Mouse (Mus musculus) liver, embryonic 16.5 days (tissue): ENCODE results near the gene Sh3bp5. TPM values are rescaled to one million over a fixed set of nuclear protein-coding genes. Genes with fewer than 3 reads are reported as not detected.

Experiments
- ATAC-seq: fragments of 200-750 bp; cut with Nextera tagmentation; 2 replicates; pipeline ENCODE4 v1.8.0; 2017; ENCODE audit warnings: low read depth, mild to moderate bottlenecking, moderate number of reproducible peaks, moderate library complexity
- H3K27ac ChIP-seq: fragments of 300-500 bp; sonication (generic); 2 replicates; pipeline ENCODE4 v1.5.1; 2014; ENCODE audit warnings: mild to moderate bottlenecking, low read length
- H3K27me3 ChIP-seq: fragments of 300-500 bp; sonication (generic); 2 replicates; pipeline ENCODE4 v1.6.1; 2014; ENCODE audit warnings: low read depth, low read length, mixed read lengths; ENCODE audit not compliant: control insufficient read depth, insufficient read depth
- H3K36me3 ChIP-seq: fragments of 300-500 bp; sonication (generic); 2 replicates; pipeline ENCODE4 v1.6.1; 2014; ENCODE audit warnings: mild to moderate bottlenecking; ENCODE audit not compliant: control insufficient read depth, insufficient read depth
- H3K4me1 ChIP-seq: fragments of 300-500 bp; sonication (generic); 2 replicates; pipeline ENCODE4 v1.6.1; 2014; ENCODE audit warnings: low read depth, low read length, mixed read lengths; ENCODE audit not compliant: control insufficient read depth
- H3K4me2 ChIP-seq: fragments of 300-500 bp; sonication (generic); 2 replicates; pipeline ENCODE4 v1.6.1; 2014; ENCODE audit warnings: low read depth, low read length, mixed read lengths
- H3K4me3 ChIP-seq: fragments of 300-500 bp; sonication (generic); 2 replicates; pipeline ENCODE4 v1.5.1; 2014; ENCODE audit warnings: low read depth, mild to moderate bottlenecking, low read length
- H3K9ac ChIP-seq: fragments of 300-500 bp; sonication (generic); 2 replicates; pipeline ENCODE4 v1.6.1; 2014; ENCODE audit warnings: low read depth, low read length
- H3K9me3 ChIP-seq: fragments of 300-500 bp; sonication (generic); replicated peaks from 2 replicates; pipeline ENCODE4 v1.6.1; 2016; ENCODE audit warnings: low read length; ENCODE audit not compliant: control insufficient read depth
- WGBS: fragments of 180-500 bp; shearing (Covaris S2); extraction: QIAGEN DNeasy Blood & Tissue Kit; methylation state at CpG from one replicate; pipeline ENCODE4 v1.1.7; 2014; ENCODE audit not compliant: insufficient replicate concordance; 5-methylcytosine and 5-hydroxymethylcytosine counted together
- polyA plus RNA-seq: library from polyadenylated mRNA; unstranded; fragments of >200 nt; fragmentation: Nextera tagmentation; extraction: Ambion mirVana; gene quantifications from 2 replicates; pipeline ENCODE4 v1.2.1, GENCODE M21; 2015

The Sh3bp5 gene
- polyA plus RNA-seq, 1 experiment from 2014 or later = 22.1 TPM

DNA sequence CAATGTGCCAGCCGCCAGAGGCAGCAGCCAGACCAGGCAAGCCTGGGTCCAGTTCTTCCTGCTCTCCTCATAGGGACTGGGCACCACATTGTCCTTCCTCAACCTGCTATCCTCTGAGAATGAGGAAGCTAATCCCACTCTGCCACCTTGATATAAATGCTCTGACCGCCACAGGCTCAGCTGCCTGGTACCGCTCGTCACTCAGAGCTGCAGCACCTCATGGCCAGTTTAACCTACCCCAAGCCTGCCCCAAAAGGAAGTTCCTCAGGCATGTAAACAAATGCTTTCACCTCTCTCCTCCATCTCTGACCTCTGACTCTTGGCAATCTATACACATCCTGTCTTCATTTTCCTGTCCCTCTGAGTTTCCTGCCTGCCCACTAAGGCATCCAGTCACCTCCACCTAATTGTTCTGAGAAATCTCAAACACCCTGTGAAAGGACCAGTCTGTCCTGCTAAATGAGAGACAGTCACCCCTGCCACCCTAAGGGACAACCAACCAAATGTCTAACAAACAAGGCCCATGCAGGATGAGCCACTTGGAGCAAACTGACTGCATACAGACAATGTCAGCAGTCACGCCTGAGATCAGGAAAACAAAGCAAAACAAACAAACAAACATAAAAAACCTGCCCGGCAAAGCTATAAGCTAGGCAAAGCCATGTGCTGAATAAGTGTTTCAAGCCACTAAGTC, 27.8 kb downstream of the Sh3bp5 start:
- ATAC-seq = peak; percentile 20; the same call in 1 of the 2 replicates

DNA sequence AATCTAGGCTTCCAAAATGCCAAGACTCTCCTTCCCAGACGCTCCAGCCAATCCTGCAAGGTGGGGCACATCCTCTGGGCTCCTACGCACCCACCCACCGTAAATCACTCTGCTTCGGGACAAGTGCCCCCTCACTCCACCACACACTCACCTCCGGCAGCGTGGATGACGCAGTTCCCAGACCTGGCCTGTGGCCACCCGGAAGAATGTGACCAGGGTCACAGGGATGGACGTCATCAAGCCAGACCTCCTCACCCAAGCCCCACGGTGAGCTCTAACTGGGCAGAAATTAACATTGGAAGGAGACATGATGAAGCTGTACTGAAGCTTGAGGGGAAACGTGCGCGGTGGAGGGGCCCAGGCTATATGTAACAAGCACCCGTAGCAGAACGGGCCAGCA, 28.7 kb downstream of the Sh3bp5 start:
- Histone ChIP-seq H3K27ac (peak overlapping the region; percentile 79), H3K27me3 (no peaks in the 10 kb centered on the region), H3K4me1 (peaks cover 78% of the 10 kb centered on the region), H3K4me3 (no peak overlapping the region), H3K9me3 (no peaks in the 10 kb centered on the region), H3K36me3 (no peaks in the 10 kb centered on the region), H3K9ac (0 out of 2 replicates have a peak overlapping the region, but pooled peaks have one; percentile 22), H3K4me2 (no peak overlapping the region)
- WGBS = 75% methylated on average over 15 of the region's 15 CpGs
- no peak; the same call in 1 of the 2 replicates for ATAC-seq

More for the DNA sequence above, 27.8 kb downstream of the Sh3bp5 start:
- no peaks in the 10 kb centered on the region for H3K27me3 ChIP-seq
- no peaks in the 10 kb centered on the region for H3K36me3 ChIP-seq
- WGBS = 53% methylated on average over 6 of the region's 6 CpGs
- H3K9ac ChIP-seq = no peak overlapping the region
- no peak overlapping the region for H3K4me3 ChIP-seq
- H3K27ac ChIP-seq = peak overlapping the region; percentile 79
- no peaks in the 10 kb centered on the region for H3K9me3 ChIP-seq
- H3K4me1 ChIP-seq = peaks cover 70% of the 10 kb centered on the region
- H3K4me2 ChIP-seq = no peak overlapping the region

DNA sequence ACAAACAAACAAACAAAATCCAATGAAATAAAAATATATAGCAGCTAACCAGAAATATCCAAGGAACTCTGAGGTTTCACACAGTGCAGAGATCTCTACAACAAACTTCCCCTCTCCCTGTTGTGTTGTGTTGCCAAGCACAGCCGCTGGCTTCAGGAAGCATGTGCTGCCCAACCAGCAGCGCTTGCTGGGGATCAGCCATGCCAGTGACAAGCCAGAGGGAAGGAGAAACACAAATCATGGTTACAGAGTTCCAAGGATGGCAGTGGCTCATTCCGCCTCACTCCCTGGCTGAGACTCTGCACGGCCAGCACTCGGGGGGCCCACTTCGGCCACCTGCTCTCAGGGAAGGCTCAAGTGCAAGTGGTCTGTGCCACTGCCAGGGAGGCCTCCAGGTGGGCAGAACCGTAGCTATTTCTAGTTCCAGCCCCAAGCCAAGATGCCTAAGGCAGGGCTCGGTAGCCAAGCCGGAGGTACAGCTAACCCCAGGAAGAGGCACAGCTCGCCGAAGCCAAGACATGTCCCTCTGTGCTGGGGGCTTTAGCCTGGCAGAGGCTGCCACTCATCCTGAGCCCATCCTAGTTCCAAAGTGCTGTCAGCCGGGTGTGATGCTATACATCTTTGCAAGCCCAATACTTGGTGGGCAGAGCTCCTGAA, 29.6 kb downstream of the Sh3bp5 start:
- Histone ChIP-seq H3K9ac (no peak overlapping the region), H3K4me1 (peaks cover 79% of the 10 kb centered on the region), H3K9me3 (no peaks in the 10 kb centered on the region), H3K27ac (no peak overlapping the region), H3K27me3 (no peaks in the 10 kb centered on the region), H3K36me3 (no peaks in the 10 kb centered on the region), H3K4me3 (no peak overlapping the region), H3K4me2 (no peak overlapping the region)
- ATAC-seq = no peak
- WGBS = 77% methylated on average over 12 of the region's 12 CpGs

DNA sequence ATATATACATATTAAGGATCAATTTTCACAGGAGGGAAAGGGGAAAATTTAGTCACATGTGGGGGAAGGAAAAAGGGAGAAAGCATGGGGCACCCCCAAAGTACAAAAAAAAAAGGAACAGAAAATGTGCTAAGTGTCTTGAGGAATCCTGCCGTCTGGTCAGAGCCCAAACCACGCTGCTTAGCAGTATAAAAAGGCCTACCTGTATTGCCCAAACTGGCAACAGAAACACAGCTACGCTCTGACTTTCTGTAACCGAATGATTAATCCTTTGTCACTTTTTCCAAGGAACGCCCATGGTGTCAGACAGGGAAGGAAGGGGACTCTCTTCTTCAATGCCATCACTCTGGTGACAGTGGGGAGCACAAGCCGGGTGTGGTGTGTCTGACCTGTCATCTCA, 30.2 kb downstream of the Sh3bp5 start:
- no peaks in the 10 kb centered on the region for H3K36me3 ChIP-seq
- H3K4me2 ChIP-seq = no peak overlapping the region
- no peaks in the 10 kb centered on the region for H3K27me3 ChIP-seq
- peaks cover 79% of the 10 kb centered on the region for H3K4me1 ChIP-seq
- no peak overlapping the region for H3K27ac ChIP-seq
- no peaks in the 10 kb centered on the region for H3K9me3 ChIP-seq
- WGBS = 72% methylated on average over 6 of the region's 6 CpGs
- ATAC-seq = no peak
- H3K4me3 ChIP-seq = no peak overlapping the region
- H3K9ac ChIP-seq = no peak overlapping the region

DNA sequence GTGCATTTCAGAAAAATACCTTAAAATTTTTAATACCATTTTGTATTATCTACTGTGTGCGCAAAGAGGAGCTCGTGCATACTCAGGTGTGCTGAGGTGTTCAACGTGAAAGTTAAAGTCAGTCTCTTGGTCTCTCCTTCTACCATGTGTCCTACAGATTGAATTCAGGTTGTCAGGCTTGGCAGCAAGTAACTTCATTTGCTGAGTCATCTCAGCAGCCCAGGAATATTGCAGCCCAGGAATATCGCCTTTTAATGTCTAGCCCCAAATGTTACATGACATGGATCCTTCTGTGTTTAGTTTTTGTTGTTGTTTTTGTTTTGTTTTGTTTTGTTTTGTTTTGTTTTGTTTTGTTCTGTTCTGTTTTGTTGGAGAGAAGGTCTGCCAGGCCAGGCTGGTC, 31.2 kb downstream of the Sh3bp5 start:
- Histone ChIP-seq H3K9me3 (no peaks in the 10 kb centered on the region), H3K4me2 (peak overlapping the region; percentile 40), H3K4me3 (no peak overlapping the region), H3K27me3 (no peaks in the 10 kb centered on the region), H3K36me3 (no peaks in the 10 kb centered on the region), H3K27ac (peak overlapping the region; percentile 56; the same call in 1 of the 2 replicates), H3K9ac (no peak overlapping the region), H3K4me1 (peaks cover 74% of the 10 kb centered on the region)
- 73% methylated on average over 4 of the region's 4 CpGs for WGBS
- ATAC-seq = no peak

DNA sequence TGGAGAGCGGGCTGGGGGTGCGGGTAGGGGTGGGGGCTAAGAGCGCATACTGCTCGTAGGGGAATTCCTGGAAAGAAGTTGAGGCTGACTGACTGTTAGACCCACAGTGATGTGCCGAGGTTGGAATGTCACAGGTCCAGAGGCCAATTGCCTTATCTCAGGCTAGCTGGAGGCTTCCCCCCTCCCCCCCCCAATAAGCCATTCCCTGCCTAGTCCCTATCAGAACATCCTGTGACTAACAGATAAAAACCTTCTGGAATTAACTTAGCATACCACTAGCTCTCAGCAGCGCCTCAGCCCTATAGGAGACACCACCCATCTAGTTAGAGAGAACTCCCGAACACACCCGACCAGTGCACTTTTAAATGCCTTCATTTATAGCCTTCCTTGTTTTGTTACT, 31.9 kb downstream of the Sh3bp5 start:
- Histone ChIP-seq H3K36me3 (no peaks in the 10 kb centered on the region), H3K4me1 (peaks cover 71% of the 10 kb centered on the region), H3K9me3 (no peaks in the 10 kb centered on the region), H3K4me2 (peak overlapping the region; percentile 40), H3K4me3 (no peak overlapping the region), H3K9ac (no peak overlapping the region), H3K27me3 (no peaks in the 10 kb centered on the region), H3K27ac (peak overlapping the region; percentile 56; the same call in 1 of the 2 replicates)
- peak; percentile 89 for ATAC-seq
- 15% methylated on average over 8 of the region's 8 CpGs for WGBS

DNA sequence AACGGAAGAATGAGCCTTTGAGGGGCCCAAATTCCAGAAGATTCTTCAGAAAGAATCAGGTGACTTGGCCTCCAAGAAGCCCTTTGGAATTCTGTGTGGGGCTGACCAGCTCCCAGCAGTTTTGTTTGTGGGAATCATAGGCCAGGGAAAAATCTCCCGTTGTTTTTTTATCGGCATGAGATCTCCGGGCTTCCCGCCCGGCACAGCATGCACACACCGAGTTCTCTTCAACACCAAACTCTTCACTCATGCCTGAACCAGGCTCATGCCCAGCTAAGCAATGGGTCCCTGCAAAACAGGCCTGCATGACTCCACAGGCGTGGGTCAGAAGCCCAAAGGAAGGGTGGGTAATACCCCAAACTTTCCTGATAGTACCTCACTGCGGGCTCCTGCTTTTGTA, 32.3 kb downstream of the Sh3bp5 start:
- no peaks in the 10 kb centered on the region for H3K9me3 ChIP-seq
- no peaks in the 10 kb centered on the region for H3K27me3 ChIP-seq
- ATAC-seq = no peak
- 0 out of 2 replicates have a peak overlapping the region, but pooled peaks have one; percentile 7 for H3K27ac ChIP-seq
- no peaks in the 10 kb centered on the region for H3K36me3 ChIP-seq
- H3K4me3 ChIP-seq = no peak overlapping the region
- no peak overlapping the region for H3K9ac ChIP-seq
- WGBS = 64% methylated on average over 9 of the region's 9 CpGs
- H3K4me2 ChIP-seq = peak overlapping the region; percentile 40
- H3K4me1 ChIP-seq = peaks cover 68% of the 10 kb centered on the region

DNA sequence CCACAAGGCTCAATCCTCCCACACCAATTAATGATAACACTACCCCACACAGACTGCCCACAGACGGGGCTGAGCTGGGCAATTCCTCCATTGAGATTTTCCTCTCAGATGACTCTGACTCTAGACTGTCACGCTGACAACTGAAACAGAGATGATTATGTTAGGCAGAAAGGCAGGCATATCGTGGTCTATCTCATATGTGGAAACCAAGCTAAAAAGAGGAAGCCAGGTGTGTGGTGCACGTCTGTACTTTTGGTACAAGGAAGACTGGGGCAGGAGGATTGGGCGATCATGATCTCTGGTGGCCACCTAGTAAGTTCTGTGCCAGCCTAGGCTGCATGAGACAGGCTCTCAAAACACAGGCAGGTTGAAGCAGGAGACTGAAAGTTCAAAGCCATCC, 33.2 kb downstream of the Sh3bp5 start:
- H3K27ac ChIP-seq = peak overlapping the region; percentile 18
- no peak for ATAC-seq
- H3K4me1 ChIP-seq = peaks cover 62% of the 10 kb centered on the region
- 29% methylated on average over 5 of the region's 5 CpGs for WGBS
- no peaks in the 10 kb centered on the region for H3K36me3 ChIP-seq
- H3K4me3 ChIP-seq = no peak overlapping the region
- H3K27me3 ChIP-seq = no peaks in the 10 kb centered on the region
- H3K9ac ChIP-seq = no peak overlapping the region
- no peak overlapping the region for H3K4me2 ChIP-seq
- H3K9me3 ChIP-seq = no peaks in the 10 kb centered on the region

DNA sequence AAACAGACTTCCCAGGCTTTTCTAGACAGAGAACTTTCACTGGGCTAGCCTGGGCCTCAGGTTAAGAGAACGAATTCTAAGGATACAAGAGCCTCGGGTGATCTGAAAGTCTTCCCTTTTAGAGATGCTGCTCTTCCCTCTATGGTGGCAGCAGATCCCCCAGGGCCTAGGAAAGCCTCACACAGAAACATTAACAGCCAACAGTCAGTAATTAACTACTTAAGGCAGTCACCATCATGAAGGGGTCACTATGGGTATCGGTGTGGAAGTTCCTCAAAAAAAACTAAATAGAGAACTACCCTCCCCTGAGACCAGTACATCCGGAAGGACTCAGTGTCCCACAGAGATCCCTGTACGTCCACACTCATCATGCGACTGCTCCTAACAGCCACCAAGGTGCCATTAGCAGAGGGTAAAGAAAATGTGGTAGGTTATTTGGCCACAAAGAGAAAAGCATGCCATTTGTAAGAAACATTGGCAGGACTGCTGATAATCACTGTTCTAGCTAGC, 33.9 kb downstream of the Sh3bp5 start:
- WGBS = 42% methylated on average over 6 of the region's 6 CpGs
- H3K4me2 ChIP-seq = no peak overlapping the region
- no peaks in the 10 kb centered on the region for H3K27me3 ChIP-seq
- peaks cover 59% of the 10 kb centered on the region for H3K4me1 ChIP-seq
- H3K9me3 ChIP-seq = no peaks in the 10 kb centered on the region
- no peak for ATAC-seq
- H3K27ac ChIP-seq = peak overlapping the region; percentile 18
- H3K9ac ChIP-seq = no peak overlapping the region
- H3K4me3 ChIP-seq = no peak overlapping the region
- H3K36me3 ChIP-seq = no peaks in the 10 kb centered on the region
